Mouse (Mus musculus) cerebellum, adult 9-11 months (tissue): ENCODE measurements around the gene Mfap5.
A peak's percentile ranks its signal among the peaks of the same experiment; 100 is the strongest.
"Not testable (repeated sequence)": the region's sequence is repeated elsewhere in the genome, so short reads cannot be mapped to it uniquely, and the experiment has no call there.

Experiments used
- DNase-seq: peaks from one replicate; pipeline ENCODE4 v3.0.0; 2022

Mfap5 gene

GRCm38 (mm10) chr6:122505545-122505944, at the start of gene Mfap5:
Gene Mfap5 (plus strand): TSS chr6:122505845.
- DNase-seq: no peak

- DNase-seq: no peak
Measured at GRCm38 (mm10) chr6:122458946-122459693, 46.5 kb upstream of the Mfap5 start.

GRCm38 (mm10) chr6:122466092-122466713, 39.4 kb upstream of the Mfap5 start:
- no peak for DNase-seq

- no peak for DNase-seq
Measured at GRCm38 (mm10) chr6:122469030-122469640, 36.5 kb upstream of the Mfap5 start.

- DNase-seq: no peak
Measured at GRCm38 (mm10) chr6:122470240-122470639, 35.4 kb upstream of the Mfap5 start.

- not testable (repeated sequence) for DNase-seq
Measured at GRCm38 (mm10) chr6:122471461-122471860, 34.2 kb upstream of the Mfap5 start.

- no peak for DNase-seq
Measured at GRCm38 (mm10) chr6:122478062-122478461, 27.6 kb upstream of the Mfap5 start.

- DNase-seq: peak; percentile 7
Measured at GRCm38 (mm10) chr6:122485401-122486296, 20.0 kb upstream of the Mfap5 start.

- DNase-seq: peak; percentile 8
Measured at GRCm38 (mm10) chr6:122486297-122487117, 19.1 kb upstream of the Mfap5 start.

- DNase-seq: no peak
Measured at GRCm38 (mm10) chr6:122490929-122491512, 14.6 kb upstream of the Mfap5 start.

- DNase-seq: peak; percentile 16
Measured at GRCm38 (mm10) chr6:122491557-122491956, 14.1 kb upstream of the Mfap5 start.

GRCm38 (mm10) chr6:122492479-122492878, 13.2 kb upstream of the Mfap5 start:
- no peak for DNase-seq

GRCm38 (mm10) chr6:122493799-122494472, 11.7 kb upstream of the Mfap5 start:
- DNase-seq: no peak

- DNase-seq: peak; percentile 7
Measured at GRCm38 (mm10) chr6:122495082-122495881, 10.4 kb upstream of the Mfap5 start.

GRCm38 (mm10) chr6:122496501-122496900, 9.1 kb upstream of the Mfap5 start:
- DNase-seq: no peak

GRCm38 (mm10) chr6:122498661-122499060, 7.0 kb upstream of the Mfap5 start, which contains the start of gene Rimklb:
Gene Rimklb (minus strand): TSS chr6:122498761.
- no peak for DNase-seq

- DNase-seq: no peak
Measured at GRCm38 (mm10) chr6:122505041-122505440, 604 bp upstream of the Mfap5 start.

- DNase-seq: no peak
Measured at GRCm38 (mm10) chr6:122508494-122508893, 2.8 kb downstream of the Mfap5 start.

GRCm38 (mm10) chr6:122512914-122513878, 7.6 kb downstream of the Mfap5 start:
- DNase-seq: no peak
